Mouse (Mus musculus): ENCODE data around the gene Myo15b. TPM values are rescaled to one million over a fixed set of nuclear protein-coding genes. Genes with fewer than 3 reads are reported as not detected.
A peak's percentile ranks its signal among the peaks of the same experiment; 100 is the strongest.

Gene Myo15b
- polyA plus RNA-seq, 1 experiment from 2014 or later = 1.5 TPM

DNA sequence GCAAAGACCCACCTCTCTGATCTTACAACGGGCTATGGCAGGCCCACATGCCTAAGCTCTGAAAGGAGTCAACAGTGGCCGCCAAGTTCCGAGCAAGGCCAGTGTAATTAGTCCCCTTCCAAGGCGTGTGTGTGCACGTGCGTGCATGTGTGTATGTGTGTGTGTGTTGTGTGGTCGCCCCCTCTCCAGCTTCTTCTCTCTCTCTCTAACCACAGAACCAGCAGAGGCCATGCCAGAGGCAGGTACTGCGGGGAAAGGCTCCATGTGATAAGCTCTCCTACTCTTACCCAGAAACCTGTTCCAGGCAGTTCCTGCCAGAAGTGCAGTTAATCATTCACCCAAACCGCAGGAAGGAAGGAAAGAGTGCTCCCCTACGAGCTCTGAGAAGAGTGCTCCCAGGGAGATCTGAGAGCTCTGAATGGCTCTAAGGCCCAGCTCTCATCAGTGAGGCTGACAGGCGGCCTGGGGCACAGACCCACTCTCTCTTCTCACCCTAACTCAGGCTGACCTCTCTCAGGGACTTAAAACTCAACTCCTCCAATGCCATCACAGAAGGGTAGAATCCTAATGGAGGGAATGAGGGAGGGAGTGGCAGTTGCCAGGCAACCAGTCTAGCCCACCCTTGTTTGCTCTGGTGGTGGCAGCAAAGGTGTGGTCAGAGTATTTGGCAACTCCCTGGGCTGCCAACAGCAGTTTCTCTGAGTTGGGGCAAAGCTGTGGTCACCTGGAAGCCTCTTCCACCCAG, 53.6 kb downstream of the Myo15b start, which contains the start of gene Smim6:
Gene Smim6 (plus strand): TSS at position 386 of the 745 bp plus-strand sequence.
- ATAC-seq (ENCODE audit: low read depth) = peak; percentile 76
- Histone ChIP-seq H3K27me3 (ENCODE audit: control insufficient read depth, insufficient read depth, low read depth, low read length) (no peaks in the 10 kb centered on the region), H3K27ac (ENCODE audit: low read length) (peak within 1 kb of the TSS; percentile 94), H3K9ac (ENCODE audit: low read depth, low read length) (peak within 1 kb of the TSS; percentile 54), H3K36me3 (ENCODE audit: control insufficient read depth, insufficient read depth) (peaks cover 10% of the 10 kb centered on the region), H3K4me1 (ENCODE audit: control insufficient read depth, low read depth, low read length) (peaks cover 34% of the 10 kb centered on the region), H3K4me3 (ENCODE audit: low read depth, low read length) (peak within 1 kb of the TSS; percentile 9; the same call in 1 of the 2 replicates), H3K9me3 (replicated peaks; ENCODE audit: control insufficient read depth, low read length) (no peaks in the 10 kb centered on the region), H3K4me2 (ENCODE audit: low read depth, low read length) (peak within 1 kb of the TSS; percentile 51)
- WGBS (ENCODE audit: insufficient replicate concordance) = 13% methylated on average over 11 of the region's 11 CpGs

DNA sequence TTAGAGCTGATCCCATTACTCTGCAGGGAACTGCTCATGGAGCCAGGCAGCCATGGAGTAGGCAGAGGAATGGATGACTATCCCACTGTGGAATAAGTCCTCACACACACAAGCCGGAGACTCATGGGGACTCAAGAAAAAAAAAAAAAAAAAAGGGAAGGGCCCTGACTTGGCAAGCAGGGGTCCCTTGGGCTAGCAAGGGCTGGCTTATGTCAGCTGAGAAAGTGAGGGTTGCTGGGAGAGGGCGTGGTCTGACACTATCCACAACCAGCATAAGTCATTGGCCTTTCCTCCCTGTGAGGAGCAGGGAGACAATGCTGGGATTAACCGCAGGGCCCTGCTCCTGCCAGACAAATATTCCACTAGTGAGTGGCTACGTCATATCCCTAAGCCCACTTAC, 58.4 kb downstream of the Myo15b start:
- no peak overlapping the region for H3K27ac ChIP-seq (ENCODE audit: low read length)

DNA sequence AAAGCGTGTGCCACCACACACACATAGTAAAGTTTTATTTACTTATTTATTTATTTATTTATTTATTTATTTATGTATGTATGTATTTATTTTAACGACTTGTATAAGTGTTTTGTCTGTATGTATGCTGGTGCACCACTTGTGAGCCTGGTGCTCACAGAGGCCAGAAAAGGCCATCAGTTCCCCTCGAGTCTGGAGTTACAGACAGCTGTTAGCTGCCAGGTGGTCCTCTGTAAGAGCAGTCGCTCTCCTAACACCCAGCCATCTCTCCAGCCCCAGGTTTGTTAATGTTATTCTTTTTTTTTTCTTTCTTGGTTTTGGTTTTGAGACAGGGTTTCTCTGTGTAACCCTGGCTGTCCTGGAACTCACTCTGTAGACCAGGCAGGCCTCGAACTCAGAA, 60.4 kb downstream of the Myo15b start:
- Histone ChIP-seq H3K27ac (ENCODE audit: low read length) (no peak overlapping the region), H3K36me3 (ENCODE audit: control insufficient read depth, insufficient read depth) (peaks cover 2% of the 10 kb centered on the region; the same call in 1 of the 2 replicates), H3K9me3 (replicated peaks; ENCODE audit: control insufficient read depth, low read length) (no peaks in the 10 kb centered on the region), H3K4me2 (ENCODE audit: low read depth, low read length) (no peak overlapping the region), H3K9ac (ENCODE audit: low read depth, low read length) (no peak overlapping the region), H3K4me1 (ENCODE audit: control insufficient read depth, low read depth, low read length) (peaks cover 3% of the 10 kb centered on the region), H3K4me3 (ENCODE audit: low read depth, low read length) (no peak overlapping the region), H3K27me3 (ENCODE audit: control insufficient read depth, insufficient read depth, low read depth, low read length) (no peaks in the 10 kb centered on the region)
- no peak for ATAC-seq (ENCODE audit: low read depth)
- WGBS (ENCODE audit: insufficient replicate concordance) = 81% methylated on average over 5 of the region's 5 CpGs

More for the DNA sequence above, 58.4 kb downstream of the Myo15b start:
- Histone ChIP-seq H3K4me3 (ENCODE audit: low read depth, low read length) (no peak overlapping the region), H3K36me3 (ENCODE audit: control insufficient read depth, insufficient read depth) (no peaks in the 10 kb centered on the region), H3K4me1 (ENCODE audit: control insufficient read depth, low read depth, low read length) (peaks cover 16% of the 10 kb centered on the region), H3K4me2 (ENCODE audit: low read depth, low read length) (no peak overlapping the region), H3K9me3 (replicated peaks; ENCODE audit: control insufficient read depth, low read length) (no peaks in the 10 kb centered on the region), H3K9ac (ENCODE audit: low read depth, low read length) (no peak overlapping the region), H3K27me3 (ENCODE audit: control insufficient read depth, insufficient read depth, low read depth, low read length) (no peaks in the 10 kb centered on the region)
- ATAC-seq (ENCODE audit: low read depth) = no peak
- 80% methylated on average over 4 of the region's 4 CpGs for whole genome bisulfite sequencing (ENCODE audit: insufficient replicate concordance)

DNA sequence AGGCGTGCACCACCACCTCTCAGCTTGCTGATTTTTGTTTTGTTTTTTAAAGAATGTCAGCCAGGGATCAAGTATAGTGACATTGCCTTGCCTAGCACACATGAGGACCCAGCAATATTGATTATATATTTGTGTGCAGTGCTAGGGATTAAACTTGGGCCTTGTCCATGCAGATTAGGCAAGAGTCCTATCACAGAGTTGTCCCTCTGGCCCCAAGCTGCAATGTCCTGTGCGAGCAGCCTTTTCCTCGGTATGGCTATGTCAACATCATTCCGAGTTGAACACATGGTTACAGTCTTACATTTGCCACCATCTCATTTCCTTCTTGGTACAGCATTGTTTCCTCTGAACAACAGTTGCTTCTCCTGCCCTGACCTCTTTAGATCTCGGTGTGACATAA, 60.9 kb downstream of the Myo15b start:
- H3K27me3 ChIP-seq (ENCODE audit: control insufficient read depth, insufficient read depth, low read depth, low read length) = no peaks in the 10 kb centered on the region
- H3K4me1 ChIP-seq (ENCODE audit: control insufficient read depth, low read depth, low read length) = peaks cover 3% of the 10 kb centered on the region
- H3K4me2 ChIP-seq (ENCODE audit: low read depth, low read length) = no peak overlapping the region
- 65% methylated on average over 5 of the region's 5 CpGs for WGBS (ENCODE audit: insufficient replicate concordance)
- no peaks in the 10 kb centered on the region for H3K9me3 ChIP-seq (replicated peaks; ENCODE audit: control insufficient read depth, low read length)
- H3K36me3 ChIP-seq (ENCODE audit: control insufficient read depth, insufficient read depth) = peaks cover 2% of the 10 kb centered on the region; the same call in 1 of the 2 replicates
- H3K27ac ChIP-seq (ENCODE audit: low read length) = 0 out of 2 replicates have a peak overlapping the region, but pooled peaks have one; percentile 20
- ATAC-seq (ENCODE audit: low read depth) = peak; percentile 47; the same call in 1 of the 2 replicates
- no peak overlapping the region for H3K4me3 ChIP-seq (ENCODE audit: low read depth, low read length)
- H3K9ac ChIP-seq (ENCODE audit: low read depth, low read length) = no peak overlapping the region

DNA sequence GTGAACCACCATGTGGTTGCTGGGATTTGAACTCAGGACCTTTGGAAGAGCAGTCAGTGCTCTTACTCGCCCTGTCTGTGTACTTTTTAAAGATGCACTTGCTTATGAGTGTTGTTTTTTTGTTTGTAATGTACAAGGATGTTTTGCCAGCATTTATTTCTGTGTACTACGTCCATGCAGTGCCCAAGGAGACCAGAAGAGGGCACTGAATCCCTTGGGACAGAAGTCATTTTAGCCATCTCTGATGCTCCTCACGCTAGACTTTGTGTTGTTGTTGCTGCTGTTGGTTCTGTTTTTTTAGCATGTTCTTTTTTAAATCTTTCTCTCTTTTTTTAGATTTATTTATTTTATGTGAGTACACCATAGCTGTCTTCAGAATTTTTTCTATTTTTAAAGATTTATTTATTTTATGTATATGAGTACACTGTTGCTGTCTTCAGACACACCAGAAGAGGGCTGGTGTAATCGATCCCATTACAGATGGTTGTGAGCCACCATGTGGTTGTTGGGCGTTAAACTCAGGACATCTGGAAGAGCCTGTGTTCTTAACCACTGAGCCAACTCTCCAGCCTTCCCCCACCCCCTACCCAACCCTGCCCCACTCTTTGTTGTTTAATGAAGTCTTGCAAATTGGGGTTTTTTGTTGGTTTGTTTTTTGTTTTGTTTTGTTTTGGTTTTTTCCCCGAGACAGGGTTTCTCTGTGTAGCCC, 62.1 kb downstream of the Myo15b start:
- H3K4me3 ChIP-seq (ENCODE audit: low read depth, low read length) = no peak overlapping the region
- WGBS (ENCODE audit: insufficient replicate concordance) = 27% methylated on average over 6 of the region's 6 CpGs
- H3K27ac ChIP-seq (ENCODE audit: low read length) = no peak overlapping the region
- peaks cover 2% of the 10 kb centered on the region; the same call in 1 of the 2 replicates for H3K36me3 ChIP-seq (ENCODE audit: control insufficient read depth, insufficient read depth)
- peak; percentile 58 for ATAC-seq (ENCODE audit: low read depth)
- no peaks in the 10 kb centered on the region for H3K9me3 ChIP-seq (replicated peaks; ENCODE audit: control insufficient read depth, low read length)
- H3K9ac ChIP-seq (ENCODE audit: low read depth, low read length) = no peak overlapping the region
- H3K27me3 ChIP-seq (ENCODE audit: control insufficient read depth, insufficient read depth, low read depth, low read length) = no peaks in the 10 kb centered on the region
- H3K4me1 ChIP-seq (ENCODE audit: control insufficient read depth, low read depth, low read length) = peaks cover 3% of the 10 kb centered on the region
- no peak overlapping the region for H3K4me2 ChIP-seq (ENCODE audit: low read depth, low read length)

DNA sequence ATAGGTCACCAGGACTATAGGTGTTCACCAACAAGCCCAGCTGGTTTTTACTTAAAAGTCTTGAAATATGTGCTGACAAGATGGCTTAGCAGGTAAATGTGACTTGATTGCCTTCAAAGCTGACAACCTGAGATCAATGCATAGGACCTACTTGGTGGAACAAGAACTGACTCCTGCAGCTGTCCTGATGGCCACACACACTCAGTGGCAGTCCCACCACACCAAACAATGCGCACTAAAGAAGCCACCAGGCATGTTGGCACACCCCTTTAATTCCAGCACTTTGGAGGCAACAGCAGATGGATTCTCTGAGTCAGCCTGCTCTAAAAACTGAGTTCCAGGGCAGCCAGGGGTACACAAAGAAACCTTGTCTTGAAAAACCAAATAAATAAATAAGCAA, 63.8 kb downstream of the Myo15b start:
- no peak overlapping the region for H3K27ac ChIP-seq (ENCODE audit: low read length)
- 93% methylated on average over 1 of the region's 1 CpGs for WGBS (ENCODE audit: insufficient replicate concordance)
- H3K4me3 ChIP-seq (ENCODE audit: low read depth, low read length) = no peak overlapping the region
- no peak overlapping the region for H3K9ac ChIP-seq (ENCODE audit: low read depth, low read length)
- peaks cover under 1% of the 10 kb centered on the region; the same call in 1 of the 2 replicates for H3K4me1 ChIP-seq (ENCODE audit: control insufficient read depth, low read depth, low read length)
- no peak for ATAC-seq (ENCODE audit: low read depth)
- no peaks in the 10 kb centered on the region for H3K9me3 ChIP-seq (replicated peaks; ENCODE audit: control insufficient read depth, low read length)
- H3K27me3 ChIP-seq (ENCODE audit: control insufficient read depth, insufficient read depth, low read depth, low read length) = no peaks in the 10 kb centered on the region
- H3K36me3 ChIP-seq (ENCODE audit: control insufficient read depth, insufficient read depth) = peaks cover 2% of the 10 kb centered on the region; the same call in 1 of the 2 replicates
- no peak overlapping the region for H3K4me2 ChIP-seq (ENCODE audit: low read depth, low read length)

DNA sequence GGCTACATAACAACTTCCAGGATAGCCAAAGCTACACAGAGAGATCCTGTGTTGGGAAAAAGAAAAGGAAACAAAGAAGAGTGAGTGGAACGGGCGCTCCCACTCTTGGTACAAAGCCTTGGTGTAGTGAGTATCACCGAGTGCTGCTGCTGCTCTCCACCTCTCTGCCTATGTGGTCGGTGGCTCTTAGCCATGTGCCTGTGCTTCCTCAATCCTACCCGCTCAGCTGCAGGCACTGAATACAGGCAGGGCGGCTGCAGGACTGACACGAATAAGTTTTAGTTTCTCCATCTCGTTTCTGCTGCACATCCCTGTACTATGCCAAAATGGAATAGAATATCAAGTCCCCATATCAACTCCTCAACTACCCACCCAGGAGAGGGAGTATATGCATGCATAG, 70.8 kb downstream of the Myo15b start:
- Histone ChIP-seq H3K36me3 (ENCODE audit: control insufficient read depth, insufficient read depth) (no peaks in the 10 kb centered on the region), H3K4me1 (ENCODE audit: control insufficient read depth, low read depth, low read length) (peaks cover 11% of the 10 kb centered on the region), H3K9ac (ENCODE audit: low read depth, low read length) (no peak overlapping the region), H3K27me3 (ENCODE audit: control insufficient read depth, insufficient read depth, low read depth, low read length) (no peaks in the 10 kb centered on the region), H3K9me3 (replicated peaks; ENCODE audit: control insufficient read depth, low read length) (no peaks in the 10 kb centered on the region), H3K4me2 (ENCODE audit: low read depth, low read length) (no peak overlapping the region), H3K27ac (ENCODE audit: low read length) (no peak overlapping the region), H3K4me3 (ENCODE audit: low read depth, low read length) (no peak overlapping the region)
- no peak for ATAC-seq (ENCODE audit: low read depth)
- WGBS (ENCODE audit: insufficient replicate concordance) = 82% methylated on average over 8 of the region's 8 CpGs

DNA sequence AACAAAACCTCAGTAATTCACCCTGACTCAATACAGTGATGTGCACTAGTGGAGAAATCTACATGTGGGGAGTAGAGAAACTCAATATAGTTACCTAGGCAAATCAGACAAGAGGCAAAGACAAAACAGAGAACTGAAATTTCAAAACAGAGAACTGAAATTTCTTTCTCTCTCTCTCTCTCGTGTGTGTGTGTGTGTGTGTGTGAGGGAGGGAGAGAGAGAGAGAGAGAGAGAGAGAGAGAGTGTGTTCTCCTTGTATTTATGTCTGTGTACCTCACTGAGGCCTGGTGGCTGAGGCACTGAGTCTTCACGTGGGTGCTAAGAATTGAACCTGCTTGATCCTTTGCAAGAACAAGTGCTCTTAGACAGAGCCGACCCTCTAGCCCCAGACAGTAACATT, 71.6 kb downstream of the Myo15b start:
- 44% methylated on average over 3 of the region's 3 CpGs for WGBS (ENCODE audit: insufficient replicate concordance)

DNA sequence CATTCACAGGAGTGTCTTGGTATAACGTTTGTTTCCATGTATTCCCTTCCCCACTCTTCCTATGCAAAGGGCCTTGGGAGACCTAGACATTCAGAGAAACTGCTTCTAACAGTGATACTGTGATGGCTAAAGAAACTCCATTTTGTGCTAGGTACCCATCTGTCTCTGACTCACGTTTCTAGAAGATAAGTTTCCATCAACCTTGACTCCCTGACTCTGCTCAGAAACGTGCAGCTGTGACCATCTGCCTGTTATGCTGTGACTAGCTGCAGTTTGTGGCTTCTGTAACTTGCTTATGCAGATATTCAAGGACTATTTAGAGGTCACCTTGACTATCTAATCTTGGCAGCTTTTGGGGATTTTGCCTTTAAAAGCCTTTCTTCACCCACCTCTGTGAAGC, 73.0 kb downstream of the Myo15b start:
- Histone ChIP-seq H3K27me3 (ENCODE audit: control insufficient read depth, insufficient read depth, low read depth, low read length) (no peaks in the 10 kb centered on the region), H3K4me3 (ENCODE audit: low read depth, low read length) (no peak overlapping the region), H3K4me1 (ENCODE audit: control insufficient read depth, low read depth, low read length) (peaks cover 19% of the 10 kb centered on the region), H3K9ac (ENCODE audit: low read depth, low read length) (no peak overlapping the region), H3K9me3 (replicated peaks; ENCODE audit: control insufficient read depth, low read length) (no peaks in the 10 kb centered on the region), H3K27ac (ENCODE audit: low read length) (no peak overlapping the region), H3K4me2 (ENCODE audit: low read depth, low read length) (no peak overlapping the region), H3K36me3 (ENCODE audit: control insufficient read depth, insufficient read depth) (no peaks in the 10 kb centered on the region)
- 53% methylated on average over 3 of the region's 3 CpGs for WGBS (ENCODE audit: insufficient replicate concordance)
- no peak for ATAC-seq (ENCODE audit: low read depth)

More for the DNA sequence above, 71.6 kb downstream of the Myo15b start:
- H3K9me3 ChIP-seq (replicated peaks; ENCODE audit: control insufficient read depth, low read length) = no peaks in the 10 kb centered on the region
- no peak overlapping the region for H3K4me3 ChIP-seq (ENCODE audit: low read depth, low read length)
- H3K4me1 ChIP-seq (ENCODE audit: control insufficient read depth, low read depth, low read length) = peaks cover 17% of the 10 kb centered on the region
- no peaks in the 10 kb centered on the region for H3K27me3 ChIP-seq (ENCODE audit: control insufficient read depth, insufficient read depth, low read depth, low read length)
- no peak overlapping the region for H3K9ac ChIP-seq (ENCODE audit: low read depth, low read length)
- no peak for ATAC-seq (ENCODE audit: low read depth)
- H3K36me3 ChIP-seq (ENCODE audit: control insufficient read depth, insufficient read depth) = no peaks in the 10 kb centered on the region
- H3K4me2 ChIP-seq (ENCODE audit: low read depth, low read length) = no peak overlapping the region
- H3K27ac ChIP-seq (ENCODE audit: low read length) = no peak overlapping the region
